Mouse (Mus musculus) kidney, adult 2 months (tissue): ENCODE results near the gene Prkaca. TPM values are rescaled to one million over a fixed set of nuclear protein-coding genes. Genes with fewer than 3 reads are reported as not detected.

Experiments
- DNase-seq: peaks from one replicate; pipeline ENCODE4 v3.0.0; 2021
- H3K27ac ChIP-seq: fragments of 200-500 bp; 2 replicates; pipeline ENCODE4 v1.5.1; 2012; ENCODE audit warnings: low read depth, low read length, control low read depth, inconsistent platforms; ENCODE audit not compliant: insufficient read depth
- H3K27me3 ChIP-seq: fragments of 200-500 bp; replicated peaks from 2 replicates; pipeline ENCODE4 v1.6.1; 2012; ENCODE audit warnings: mild to moderate bottlenecking, moderate library complexity, low read length, inconsistent platforms; ENCODE audit not compliant: control insufficient read depth, insufficient read depth
- H3K36me3 ChIP-seq: fragments of 200-500 bp; 2 replicates; pipeline ENCODE4 v1.6.1; 2012; ENCODE audit warnings: mild to moderate bottlenecking, moderate library complexity, low read length, inconsistent platforms; ENCODE audit not compliant: control insufficient read depth, insufficient read depth
- H3K4me1 ChIP-seq: fragments of 200-500 bp; 2 replicates; pipeline ENCODE4 v1.6.1; 2011; ENCODE audit warnings: low read length; ENCODE audit not compliant: control insufficient read depth, insufficient read depth
- H3K4me3 ChIP-seq: fragments of 200-500 bp; 2 replicates; pipeline ENCODE4 v1.5.1; 2011; ENCODE audit warnings: mild to moderate bottlenecking, low read depth, low read length, control low read depth; ENCODE audit not compliant: insufficient read depth
- CTCF ChIP-seq: fragments of 200-500 bp; conservative IDR thresholded peaks from 2 replicates; pipeline ENCODE4 v1.5.1; 2011; ENCODE audit warnings: low read depth, mild to moderate bottlenecking, control low read depth, low read length, moderate library complexity, mixed read lengths; ENCODE audit not compliant: insufficient read depth, insufficient read length
- POLR2A ChIP-seq: fragments of 200-500 bp; IDR thresholded peaks from one replicate; pipeline ENCODE4 v1.6.1; 2011; ENCODE audit warnings: low read depth, low read length, control low read depth
- WGBS: fragments of 180-500 bp; shearing (Covaris S2); methylation state at CpG from one replicate; pipeline ENCODE4 v1.1.7; 2018; 5-methylcytosine and 5-hydroxymethylcytosine counted together
- polyA plus RNA-seq: library from polyadenylated mRNA; depleted of rRNA; stranded (reverse); fragments of >200 nt; gene quantifications from 2 replicates; pipeline ENCODE4 v1.2.3, GENCODE M21; 2012

Gene Prkaca
- polyA plus RNA-seq, 1 experiment, result 95.6 TPM

DNA sequence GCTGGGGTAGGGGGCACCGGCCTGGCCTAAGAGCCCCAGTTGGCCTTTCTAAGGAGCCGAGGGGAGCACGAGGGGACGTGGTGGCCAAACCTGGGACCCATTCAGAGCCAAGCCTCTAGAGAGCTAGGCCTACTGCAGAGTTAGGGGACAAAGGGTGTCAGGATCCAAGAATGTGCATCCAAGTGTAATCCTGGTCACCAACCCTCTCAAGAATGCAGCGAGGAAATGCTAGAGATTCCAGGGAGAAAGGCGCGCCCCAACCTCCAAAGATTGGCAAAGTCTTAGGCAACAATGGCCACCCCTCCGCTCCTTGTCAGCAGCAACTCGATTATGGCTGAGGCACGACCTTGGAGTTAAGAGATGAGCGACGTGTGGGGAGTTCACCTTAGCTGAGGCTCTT lies 48.8 kb downstream of the Prkaca start:
- peak; percentile 54 for DNase-seq
- H3K4me3 ChIP-seq, result peak overlapping the region; percentile 11; the same call in 1 of the 2 replicates
- H3K27ac ChIP-seq, result peak overlapping the region; percentile 4; the same call in 1 of the 2 replicates
- no peaks in the 10 kb centered on the region for H3K27me3 ChIP-seq
- TF ChIP-seq POLR2A, result no peak
- no peak for TF ChIP-seq CTCF
- 32% methylated on average over 12 of the region's 12 CpGs for WGBS
- H3K4me1 ChIP-seq, result peaks cover 31% of the 10 kb centered on the region
- H3K36me3 ChIP-seq, result no peaks in the 10 kb centered on the region

DNA sequence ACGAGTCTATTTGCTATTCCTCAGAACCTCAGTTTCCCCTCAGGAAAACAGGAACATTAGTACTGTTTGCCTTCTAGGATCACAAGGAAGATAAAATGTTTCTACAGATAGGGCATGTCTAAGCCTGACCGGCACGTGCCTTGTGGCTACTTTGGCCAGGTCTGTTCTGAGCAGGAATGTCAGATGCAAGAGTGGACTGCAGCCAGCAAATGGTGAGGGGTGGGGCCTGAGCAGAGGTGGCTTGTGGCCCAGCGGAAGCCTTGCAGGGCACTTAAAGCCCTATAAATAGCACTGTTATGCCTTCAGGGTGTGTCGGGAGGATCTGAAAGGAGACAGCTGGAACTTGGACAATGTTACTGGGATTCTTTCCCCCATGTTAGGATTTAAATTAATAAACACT lies 50.3 kb downstream of the Prkaca start:
- H3K4me1 ChIP-seq, result peaks cover 31% of the 10 kb centered on the region
- H3K27ac ChIP-seq, result peak overlapping the region; percentile 58; the same call in 1 of the 2 replicates
- H3K36me3 ChIP-seq, result no peaks in the 10 kb centered on the region
- peak; percentile 94 for DNase-seq
- 2% methylated on average over 5 of the region's 5 CpGs for WGBS
- TF ChIP-seq CTCF (no peak), POLR2A (no peak)
- no peak overlapping the region for H3K4me3 ChIP-seq
- no peaks in the 10 kb centered on the region for H3K27me3 ChIP-seq

GRCm38 (mm10) chr8:84023631-84024030 lies 50.8 kb downstream of the Prkaca start:
- WGBS, result 41% methylated on average over 1 of the region's 1 CpGs
- H3K4me1 ChIP-seq, result peaks cover 31% of the 10 kb centered on the region

GRCm38 (mm10) chr8:84024171-84024570 lies 51.4 kb downstream of the Prkaca start:
- Histone ChIP-seq H3K27me3 (no peaks in the 10 kb centered on the region), H3K4me3 (no peak overlapping the region), H3K36me3 (no peaks in the 10 kb centered on the region), H3K27ac (peak overlapping the region; percentile 33; the same call in 1 of the 2 replicates), H3K4me1 (peaks cover 31% of the 10 kb centered on the region)
- peak; percentile 77 for DNase-seq
- 25% methylated on average over 10 of the region's 10 CpGs for WGBS
- TF ChIP-seq POLR2A (no peak), CTCF (peak; percentile 81)

More at GRCm38 (mm10) chr8:84023631-84024030, 50.8 kb downstream of the Prkaca start:
- peak; percentile 94 for DNase-seq
- Histone ChIP-seq H3K36me3 (no peaks in the 10 kb centered on the region), H3K4me3 (no peak overlapping the region), H3K27me3 (no peaks in the 10 kb centered on the region), H3K27ac (peak overlapping the region; percentile 33)
- TF ChIP-seq CTCF (no peak), POLR2A (no peak)

DNA sequence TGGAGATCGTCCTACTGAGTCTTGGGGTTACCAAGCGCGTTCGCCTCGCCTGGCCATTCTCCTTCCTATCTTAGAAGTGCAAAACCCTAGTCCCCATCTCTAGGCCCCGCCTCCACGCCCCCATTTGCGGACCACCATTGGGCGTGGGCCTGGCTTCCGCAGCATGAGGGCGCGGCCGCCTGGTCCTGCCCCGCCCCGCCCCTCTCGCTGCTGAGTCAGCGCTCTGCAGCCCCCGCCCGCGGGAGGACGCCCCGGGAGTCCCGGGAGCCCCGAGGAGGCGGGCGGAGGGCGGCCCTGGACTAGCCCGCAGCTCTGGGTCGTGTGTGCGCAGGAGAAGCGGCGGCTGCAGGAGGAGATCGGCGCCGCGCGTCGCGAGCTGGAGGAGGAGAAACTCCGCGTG lies 53.1 kb downstream of the Prkaca start:
- 26% methylated on average over 41 of the region's 41 CpGs for WGBS
- TF ChIP-seq CTCF (no peak), POLR2A (no peak)
- no peaks in the 10 kb centered on the region for H3K36me3 ChIP-seq
- DNase-seq, result no peak
- no peak overlapping the region for H3K27ac ChIP-seq
- no peaks in the 10 kb centered on the region for H3K27me3 ChIP-seq
- H3K4me3 ChIP-seq, result no peak overlapping the region
- peaks cover 25% of the 10 kb centered on the region for H3K4me1 ChIP-seq

DNA sequence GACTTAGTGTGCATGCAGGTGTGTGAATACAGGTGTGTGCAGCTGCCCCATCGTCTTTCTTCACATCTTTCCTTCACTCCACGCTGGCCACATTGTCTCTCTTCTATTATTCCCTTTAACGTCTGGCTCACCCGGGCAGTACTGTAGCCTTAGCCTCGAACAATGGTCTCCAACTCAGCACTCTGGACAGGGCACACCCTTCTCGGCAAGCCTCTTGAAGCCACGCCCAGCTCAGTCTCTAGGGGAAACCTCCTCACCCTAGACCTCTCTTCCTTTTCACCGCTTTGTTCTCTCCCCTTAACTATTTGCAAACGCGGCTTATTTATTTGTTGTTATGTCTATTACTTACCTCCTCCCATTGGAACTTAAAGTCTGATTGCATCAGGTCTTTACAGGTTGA lies 54.7 kb downstream of the Prkaca start:
- 36% methylated on average over 10 of the region's 10 CpGs for WGBS
- TF ChIP-seq POLR2A, result no peak
- no peak for TF ChIP-seq CTCF
- peaks cover 15% of the 10 kb centered on the region for H3K4me1 ChIP-seq
- no peaks in the 10 kb centered on the region for H3K27me3 ChIP-seq
- no peak overlapping the region for H3K27ac ChIP-seq
- H3K4me3 ChIP-seq, result no peak overlapping the region
- DNase-seq, result no peak
- H3K36me3 ChIP-seq, result no peaks in the 10 kb centered on the region

DNA sequence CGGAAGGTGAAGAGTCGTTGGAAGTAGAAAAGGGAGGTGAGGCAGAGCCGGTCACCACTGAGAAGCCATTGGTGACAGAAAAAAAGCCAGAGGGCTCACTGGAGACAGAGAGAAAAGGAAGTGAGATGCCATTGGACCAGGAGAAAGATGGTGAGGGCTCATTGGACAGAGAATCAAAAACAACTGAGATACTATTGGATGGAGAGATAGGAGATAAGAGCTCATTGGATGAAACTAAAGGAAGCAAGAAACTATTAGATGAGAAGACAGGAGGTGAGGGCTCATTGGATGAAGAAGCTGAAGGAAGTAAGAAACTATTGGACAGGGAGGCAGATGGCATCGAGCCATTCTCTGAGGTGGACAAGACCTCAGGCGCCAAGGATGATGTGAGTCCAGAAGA lies 56.5 kb downstream of the Prkaca start:
- Histone ChIP-seq H3K4me1 (peaks cover 1% of the 10 kb centered on the region; the same call in 1 of the 2 replicates), H3K27me3 (no peaks in the 10 kb centered on the region), H3K4me3 (no peak overlapping the region), H3K27ac (no peak overlapping the region), H3K36me3 (no peaks in the 10 kb centered on the region)
- TF ChIP-seq CTCF (no peak), POLR2A (no peak)
- WGBS, result 87% methylated on average over 5 of the region's 5 CpGs
- no peak for DNase-seq

DNA sequence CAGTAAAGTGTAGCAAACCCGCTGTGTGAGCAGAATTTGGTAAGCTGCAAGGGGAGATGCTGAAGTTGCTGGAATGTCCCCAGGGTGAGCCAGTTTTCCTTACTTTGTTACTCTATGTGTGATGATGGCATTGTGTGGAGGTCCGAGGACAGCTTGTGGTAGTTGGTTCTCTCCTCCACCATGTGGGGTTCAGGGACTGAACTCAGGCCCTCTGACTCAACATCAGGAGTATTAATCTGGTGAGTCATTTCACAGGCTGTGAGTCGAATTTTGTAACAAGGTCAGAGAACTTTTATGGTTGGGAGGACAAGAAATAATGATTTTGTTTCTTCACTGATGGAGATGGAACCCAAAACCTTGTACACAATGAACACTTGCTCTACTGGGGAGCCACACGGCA lies 60.0 kb downstream of the Prkaca start:
- no peaks in the 10 kb centered on the region for H3K4me1 ChIP-seq
- TF ChIP-seq CTCF (no peak), POLR2A (no peak)
- WGBS, result 78% methylated on average over 4 of the region's 4 CpGs

More for the DNA sequence above, 60.0 kb downstream of the Prkaca start:
- Histone ChIP-seq H3K4me3 (no peak overlapping the region), H3K27me3 (no peaks in the 10 kb centered on the region), H3K27ac (no peak overlapping the region), H3K36me3 (no peaks in the 10 kb centered on the region)
- DNase-seq, result no peak
